Mouse (Mus musculus): Measurements from ENCODE around the gene Elf1.

GRCm38 (mm10) chr14:79489150-79489549 is 8.2 kb downstream of the Elf1 start:
- TF ChIP-seq CTCF (IDR thresholded peaks at IDR 0.05; ENCODE audit: low read depth, low read length) = no peak
- TF ChIP-seq GATA1 (IDR thresholded peaks at IDR 0.05; ENCODE audit: borderline replicate concordance, low read length) = no peak
- no peak for TF ChIP-seq POLR2AphosphoS5 (IDR thresholded peaks at IDR 0.05; ENCODE audit: insufficient replicate concordance, low read depth, low read length)
